Mouse (Mus musculus) lung, postnatal 0 days (tissue): ENCODE results near the gene Lrrc52.

Experiments
- CTCF ChIP-seq: IDR thresholded peaks from 2 replicates; pipeline ENCODE4 v1.5.1; 2016; ENCODE audit warnings: antibody characterized with exemption, mild to moderate bottlenecking
- EP300 ChIP-seq: IDR thresholded peaks from 2 replicates; pipeline ENCODE4 v1.6.1; 2016; ENCODE audit warnings: antibody characterized with exemption, mild to moderate bottlenecking, control low read depth

DNA sequence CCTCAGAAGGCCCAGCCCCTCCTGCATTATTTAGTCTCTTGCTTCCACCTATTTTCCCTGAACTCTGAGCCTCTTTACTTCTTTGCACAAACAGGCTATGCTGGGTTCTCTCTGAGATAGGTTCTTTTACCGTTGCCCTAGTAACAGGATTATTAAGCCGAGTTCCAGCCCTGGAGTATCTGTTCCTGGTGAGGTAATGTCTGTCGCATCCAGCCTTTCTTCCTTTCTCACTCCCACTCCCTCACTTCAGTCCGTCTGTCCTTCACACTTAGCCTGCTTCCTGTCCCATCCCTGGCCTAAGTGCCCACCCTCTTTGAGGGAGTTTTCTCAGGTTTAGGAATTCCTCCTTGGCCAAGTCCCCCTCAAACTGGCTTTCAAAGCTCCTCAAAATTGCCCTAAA is 7.0 kb upstream of the Lrrc52 start:
- TF ChIP-seq CTCF (no peak), EP300 (no peak)
